Mouse (Mus musculus) spleen, postnatal 14 days (tissue): ENCODE results near the gene Cd86.

Source experiments
- DNase-seq, 2 experiments: peaks; one replicate each; pipeline ENCODE4 v3.0.0; 2021 to 2022; ENCODE audit warnings: low spot score in 2 of 2

Cd86 gene

DNA sequence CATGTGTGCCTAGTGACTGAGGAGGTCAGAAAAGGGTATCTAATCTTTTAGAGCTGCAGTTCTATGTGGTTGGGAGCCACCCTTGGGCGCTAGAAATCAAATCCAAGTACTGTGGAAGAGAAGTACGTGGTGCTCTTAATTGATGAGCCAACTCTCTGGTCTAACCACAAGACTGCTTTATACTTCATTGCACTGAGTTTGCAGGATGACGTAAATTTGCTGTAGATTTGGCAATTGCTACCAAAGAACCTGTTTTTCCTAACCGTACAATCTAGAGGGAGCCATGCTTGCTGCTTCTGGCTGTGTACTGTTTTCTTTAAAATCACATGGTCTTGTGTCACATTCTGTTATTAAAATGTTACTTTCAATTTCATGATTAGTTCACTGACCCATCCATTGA, 10.0 kb downstream of the Cd86 start:
- no peak for DNase-seq

DNA sequence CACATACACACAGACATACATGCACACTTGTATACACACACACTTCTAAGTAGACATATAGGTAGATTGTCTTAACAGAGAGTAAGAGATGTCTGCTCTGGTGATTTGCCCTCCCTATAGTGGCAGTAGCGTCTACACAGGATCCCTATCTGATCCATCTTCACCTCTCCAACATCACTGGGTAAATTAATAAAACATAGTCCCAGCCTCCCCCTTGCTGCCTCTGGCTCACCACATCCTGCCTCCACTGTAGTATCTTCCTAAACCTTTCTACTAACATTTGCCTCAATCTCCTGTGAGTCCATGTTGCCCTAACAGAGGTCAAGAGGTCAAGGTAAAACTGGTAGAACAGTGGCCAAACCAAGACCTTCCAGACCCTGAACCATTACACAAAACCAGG, 10.7 kb downstream of the Cd86 start:
- no peak for DNase-seq

DNA sequence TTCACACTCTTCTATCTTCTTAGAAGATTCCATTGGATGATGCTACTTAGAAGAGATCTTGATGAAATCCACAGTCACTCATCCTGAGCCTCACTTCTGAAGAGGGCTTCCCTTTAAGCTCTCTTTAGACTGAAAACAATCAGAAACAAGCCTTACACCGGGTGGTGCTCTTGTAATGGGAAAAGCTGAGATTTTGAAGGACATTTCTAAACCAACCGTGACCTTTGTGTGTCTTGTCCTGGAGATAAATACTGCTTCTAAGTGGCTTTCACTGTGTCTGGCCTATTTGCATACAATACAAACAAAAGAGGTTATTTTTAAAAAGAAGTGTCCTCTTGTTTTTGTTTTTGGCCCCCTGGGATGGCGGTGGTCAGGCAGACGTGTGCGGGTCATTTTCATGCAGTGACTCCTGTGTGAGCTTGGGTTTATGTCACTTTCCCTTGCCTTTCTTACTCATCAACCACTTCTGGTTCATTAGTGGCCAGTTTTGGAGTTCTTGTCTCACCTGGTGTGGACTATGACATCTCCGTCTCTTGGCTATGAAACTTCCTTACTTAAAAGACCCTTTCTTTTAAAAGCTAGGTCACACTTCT, 14.6 kb downstream of the Cd86 start:
- DNase-seq, result no peak

DNA sequence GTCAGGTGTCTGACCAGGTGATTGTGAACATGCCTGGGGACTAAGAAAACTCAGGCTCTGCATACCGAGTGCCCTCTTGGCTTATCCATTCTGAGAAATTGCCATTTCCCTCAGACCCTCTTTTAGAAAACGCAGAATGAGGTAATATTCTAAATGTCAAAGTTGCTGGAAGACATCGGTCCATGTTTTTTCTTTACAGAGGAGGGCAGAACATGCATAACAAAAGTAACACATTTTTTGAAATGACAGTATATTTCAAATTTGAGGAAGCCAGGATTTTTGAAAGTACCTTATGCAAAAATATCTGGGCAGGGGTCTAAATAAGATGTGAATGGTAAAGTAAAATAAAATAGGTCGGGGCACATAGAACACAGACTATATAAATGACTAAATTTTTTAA, 15.4 kb downstream of the Cd86 start:
- no peak for DNase-seq

DNA sequence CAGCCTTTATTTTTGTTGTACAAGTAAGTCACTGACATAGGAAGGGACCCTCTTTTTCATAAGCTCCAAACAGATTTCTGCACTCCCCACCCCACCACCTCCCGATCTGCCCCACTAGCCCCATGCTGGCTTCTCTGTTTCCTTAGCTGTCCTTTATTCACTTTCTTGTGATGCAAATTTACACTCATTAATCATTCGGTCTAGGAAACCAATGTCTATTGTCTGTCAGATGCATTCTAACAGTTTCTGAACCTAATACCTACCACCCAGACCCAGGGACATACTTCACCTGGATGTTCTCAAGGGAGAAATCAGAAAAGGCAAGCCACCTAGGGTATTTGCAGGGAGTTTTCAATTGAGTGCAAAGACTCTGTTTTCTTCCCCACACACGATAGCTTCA, 16.6 kb downstream of the Cd86 start:
- DNase-seq, result no peak

DNA sequence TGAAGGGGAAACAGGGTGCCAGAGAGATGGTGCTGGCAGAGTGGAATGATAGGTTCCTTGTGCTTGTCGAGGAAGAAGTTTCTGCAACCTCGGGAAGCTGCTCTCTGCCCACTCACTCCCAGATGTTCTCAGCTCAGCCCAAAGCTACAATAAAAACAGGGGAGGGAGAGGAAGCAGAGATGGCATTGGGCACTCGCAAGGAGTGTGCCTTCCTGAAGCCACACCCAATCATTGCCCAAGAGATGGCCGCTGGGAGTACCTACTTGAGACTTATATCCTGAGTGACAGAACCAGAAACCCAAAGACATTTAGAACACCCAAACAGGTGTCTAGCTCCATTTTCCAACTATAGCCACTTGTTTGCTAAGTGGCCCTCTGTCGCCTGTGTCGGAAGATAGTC, 20.8 kb downstream of the Cd86 start:
- no peak for DNase-seq

DNA sequence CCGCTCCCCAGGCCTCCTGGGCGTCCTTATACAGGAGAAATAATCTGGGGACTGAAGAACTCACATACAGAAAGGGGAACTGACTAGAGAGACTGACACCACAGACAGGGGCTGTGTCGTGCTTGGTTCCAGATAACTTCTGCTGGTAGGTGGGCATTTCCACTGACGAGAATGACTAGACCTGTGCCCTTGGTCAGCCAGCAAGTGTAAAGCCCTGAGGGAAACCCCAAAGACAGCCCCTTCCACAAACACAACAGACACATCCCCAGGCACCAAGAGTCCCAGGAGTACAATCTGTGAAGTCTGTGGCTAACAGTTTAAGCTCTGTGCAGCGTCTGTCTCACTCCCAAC, 23.2 kb downstream of the Cd86 start:
- no peak for DNase-seq

DNA sequence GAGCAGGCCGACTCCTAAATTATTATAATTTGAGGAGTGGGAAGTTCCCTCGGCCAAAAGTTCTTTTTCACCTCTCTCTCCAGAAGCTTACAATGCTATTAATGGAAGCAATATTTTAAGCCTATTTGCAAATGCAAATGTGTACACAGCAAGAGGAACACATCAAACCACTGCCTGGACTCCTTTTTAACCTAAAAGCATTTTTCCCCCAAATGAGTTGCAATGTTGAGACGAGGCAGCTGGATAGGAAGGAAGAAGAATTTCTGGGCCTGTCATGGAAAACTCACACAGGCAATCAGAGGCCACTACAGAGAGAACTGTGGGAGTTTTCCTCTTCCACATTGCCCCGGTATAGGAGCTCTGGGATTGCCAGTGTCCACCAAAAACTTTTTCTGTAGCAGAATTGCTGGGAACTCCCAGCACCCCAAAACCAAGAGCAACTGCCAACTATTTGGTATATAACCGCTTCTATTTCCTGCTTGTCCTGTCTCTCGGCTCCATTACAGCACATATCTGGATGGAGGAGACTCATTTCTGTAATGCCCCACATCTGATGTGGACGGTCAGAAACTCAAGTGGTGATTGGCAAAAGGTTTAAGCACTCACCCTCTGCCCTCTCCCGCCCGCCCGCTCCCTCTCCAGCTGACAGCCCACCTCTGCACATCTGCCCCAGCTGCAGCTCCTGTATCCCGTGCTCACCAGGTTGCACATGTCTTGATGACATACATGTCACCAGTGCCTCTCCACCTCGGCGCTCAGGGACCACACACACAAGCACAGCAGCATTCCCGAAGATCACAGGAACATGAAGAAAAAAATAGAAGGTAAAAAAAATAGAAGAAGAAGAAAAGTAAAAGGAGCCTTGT, 23.8 kb downstream of the Cd86 start:
- DNase-seq, result no peak

DNA sequence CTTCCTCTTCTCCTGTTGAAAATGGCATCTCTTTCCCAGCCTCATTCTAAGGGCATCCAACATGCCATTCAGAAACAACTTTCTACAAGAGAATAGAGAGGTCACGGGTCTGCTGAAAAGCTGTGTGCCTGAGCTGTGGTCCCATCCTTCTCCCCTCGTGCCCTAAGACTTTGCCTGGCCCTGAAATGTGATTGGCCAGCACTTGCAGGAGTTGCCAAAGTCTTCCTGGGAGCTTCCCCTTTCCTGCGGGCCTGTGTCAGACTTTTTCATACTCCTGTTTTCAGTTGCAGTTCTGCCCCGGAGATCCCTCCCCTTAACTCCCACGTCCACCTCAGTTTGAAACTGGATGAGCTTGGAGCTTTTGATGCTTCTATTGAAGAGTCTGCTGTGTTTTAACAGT, 24.9 kb downstream of the Cd86 start:
- no peak for DNase-seq

DNA sequence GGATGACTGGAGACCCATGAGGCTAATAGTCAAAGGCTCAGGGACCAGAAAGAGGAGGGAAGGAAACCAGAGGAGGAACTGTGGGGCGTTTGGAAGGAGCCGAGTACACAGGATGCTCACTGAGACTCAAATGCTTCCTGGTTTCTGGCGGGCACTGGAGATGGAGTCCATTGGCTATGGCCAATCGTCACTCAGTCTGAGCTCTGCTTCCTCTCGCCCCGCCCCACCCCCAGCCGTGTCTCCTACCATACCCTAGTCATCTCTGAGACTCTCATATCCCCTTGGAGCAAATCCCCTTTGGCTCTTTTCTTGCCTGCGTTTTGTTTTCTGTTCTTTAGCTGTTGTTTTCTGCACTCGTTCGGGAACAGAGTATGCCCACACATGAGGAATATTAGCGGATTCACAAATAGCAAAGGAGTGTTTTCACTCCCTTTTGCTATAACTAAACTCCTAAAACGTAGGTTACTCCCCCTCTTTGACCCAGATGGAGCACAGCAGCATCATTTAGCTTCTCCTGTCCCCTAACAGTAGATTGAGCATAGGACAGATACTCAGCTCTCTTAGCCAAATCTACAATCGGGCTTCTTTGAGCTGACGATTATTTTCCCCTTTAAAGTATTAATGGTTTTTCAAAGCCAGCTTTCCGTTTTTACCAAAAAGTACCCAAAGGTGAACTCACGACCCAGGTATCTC, 25.9 kb downstream of the Cd86 start:
- DNase-seq, result no peak

DNA sequence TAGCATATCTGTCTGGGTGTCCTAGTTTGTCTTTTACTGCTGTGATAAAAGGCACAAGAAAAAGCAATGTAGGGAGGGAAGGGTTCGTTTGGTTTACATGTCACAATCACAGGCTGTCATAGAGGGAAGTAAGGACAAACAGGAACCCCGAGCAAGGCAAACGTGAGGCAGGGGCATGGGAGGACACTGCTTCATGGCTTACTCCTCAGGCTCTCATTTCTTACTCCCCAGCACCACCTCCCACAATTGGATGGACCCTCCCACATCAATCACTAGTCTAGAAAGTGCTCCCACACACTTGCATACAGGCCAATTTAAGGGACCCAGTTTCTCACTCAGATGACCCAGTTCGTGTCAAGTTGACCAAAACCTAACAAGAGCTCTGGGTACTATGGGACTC, 29.1 kb downstream of the Cd86 start:
- no peak for DNase-seq

DNA sequence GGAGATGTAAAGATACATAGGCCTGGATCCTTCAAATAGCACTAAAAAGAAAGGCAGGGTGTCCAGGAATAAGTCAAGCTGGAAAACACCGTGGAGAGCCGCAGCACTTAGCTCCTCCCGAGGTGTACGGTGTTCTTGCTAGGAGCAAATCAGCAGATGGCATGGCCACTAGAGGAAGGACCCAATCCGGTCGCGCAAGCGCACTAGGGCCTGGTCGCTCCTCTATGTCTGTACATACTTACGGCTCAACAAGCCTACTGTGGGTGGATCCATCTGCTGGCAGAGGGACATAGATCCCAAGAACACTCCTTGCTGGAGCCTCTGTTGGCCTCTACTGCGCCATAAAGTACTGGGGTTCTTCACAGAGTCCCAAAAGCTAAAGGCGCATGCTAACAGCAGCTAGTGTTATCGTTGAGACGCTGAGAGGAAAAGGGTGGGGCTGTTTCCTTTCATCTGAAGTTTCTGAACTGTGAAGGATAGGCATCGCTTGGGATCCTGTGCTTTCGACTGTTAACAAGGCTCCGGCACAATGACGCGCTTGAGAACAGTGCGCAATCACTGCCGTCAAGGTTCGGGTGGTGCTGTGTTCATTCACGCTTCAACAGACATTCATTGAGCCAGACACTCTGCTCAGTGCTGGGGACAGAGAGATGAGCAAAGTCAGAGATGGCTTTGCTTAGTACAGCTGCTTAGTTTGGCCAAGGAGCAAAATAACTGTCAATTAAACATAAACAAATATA, 30.7 kb downstream of the Cd86 start:
- DNase-seq, result no peak

DNA sequence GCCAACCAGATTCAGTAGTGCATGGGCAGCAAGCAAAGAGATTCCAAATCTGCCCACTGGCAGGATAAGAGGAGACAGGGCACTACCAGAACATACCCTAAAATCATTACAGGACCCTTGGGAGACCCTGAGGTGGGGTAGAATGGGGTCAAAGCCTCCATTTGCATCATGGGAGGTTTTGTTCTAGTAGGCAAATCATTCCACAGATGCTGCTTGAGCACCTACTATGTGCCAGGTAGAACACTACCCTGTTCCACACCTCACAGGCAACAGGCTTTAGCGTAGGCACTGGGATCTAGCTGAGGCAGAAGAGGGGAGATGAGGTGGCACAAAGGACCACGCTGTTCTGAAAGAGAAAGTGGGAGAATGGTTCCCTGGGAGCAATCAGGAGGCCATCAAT, 31.5 kb downstream of the Cd86 start:
- no peak for DNase-seq

DNA sequence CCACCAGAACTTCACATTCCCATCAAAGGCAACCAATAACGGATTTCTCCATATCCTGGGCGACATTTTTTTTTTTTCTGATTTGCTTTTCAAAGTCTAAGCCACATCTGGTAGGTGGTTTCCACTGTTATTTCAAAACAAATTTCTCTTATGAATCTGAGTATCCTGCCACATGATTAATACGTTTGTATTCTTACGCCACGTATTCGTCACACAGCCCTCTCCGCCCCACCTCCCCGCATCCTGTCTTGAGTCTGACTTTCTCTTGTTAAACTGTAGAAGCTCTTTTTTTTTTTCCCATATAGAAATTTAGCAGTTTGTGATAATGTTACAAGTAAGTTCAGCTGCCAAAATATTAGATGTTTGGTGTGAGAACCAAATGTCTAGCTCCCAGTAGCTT, 33.7 kb downstream of the Cd86 start:
- no peak for DNase-seq

DNA sequence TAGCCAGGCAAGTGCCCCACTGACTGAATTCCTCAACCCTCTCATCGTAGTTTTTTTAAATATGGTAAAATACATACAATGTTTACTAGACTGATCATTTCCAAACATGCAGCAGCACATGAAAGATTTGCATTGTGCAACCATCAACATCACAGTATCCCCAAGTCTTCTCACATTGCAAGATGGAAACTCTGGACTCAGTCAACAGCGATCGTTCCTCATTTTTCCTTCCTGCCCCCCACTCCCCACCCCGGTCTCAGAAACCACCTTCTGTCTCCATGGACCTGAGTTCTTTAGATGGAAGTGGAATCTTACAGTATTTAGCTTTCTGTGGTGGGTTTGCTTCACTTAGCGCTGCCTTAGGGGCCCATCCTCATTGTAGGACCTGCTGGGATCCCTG, 34.3 kb downstream of the Cd86 start:
- DNase-seq, result no peak

DNA sequence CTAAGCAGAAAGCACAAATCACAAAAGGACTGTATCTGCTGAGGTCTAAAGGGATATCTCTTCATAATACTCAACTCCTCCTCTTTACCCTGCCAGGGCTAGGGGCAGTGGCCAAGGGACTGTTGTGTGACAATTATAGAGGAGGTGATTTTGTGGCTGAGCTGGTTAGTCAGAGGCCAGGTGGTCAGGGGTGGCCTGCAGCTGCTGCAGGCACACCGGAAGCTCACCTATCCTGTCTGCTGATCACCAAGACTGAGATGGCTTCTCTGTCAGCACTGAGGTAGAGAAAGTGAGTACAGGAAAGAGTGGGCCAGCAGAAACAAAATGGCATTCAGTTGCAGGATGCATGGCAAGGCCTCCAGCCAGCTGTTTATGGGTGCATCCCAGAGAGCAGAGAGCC, 38.1 kb downstream of the Cd86 start:
- DNase-seq, result no peak

DNA sequence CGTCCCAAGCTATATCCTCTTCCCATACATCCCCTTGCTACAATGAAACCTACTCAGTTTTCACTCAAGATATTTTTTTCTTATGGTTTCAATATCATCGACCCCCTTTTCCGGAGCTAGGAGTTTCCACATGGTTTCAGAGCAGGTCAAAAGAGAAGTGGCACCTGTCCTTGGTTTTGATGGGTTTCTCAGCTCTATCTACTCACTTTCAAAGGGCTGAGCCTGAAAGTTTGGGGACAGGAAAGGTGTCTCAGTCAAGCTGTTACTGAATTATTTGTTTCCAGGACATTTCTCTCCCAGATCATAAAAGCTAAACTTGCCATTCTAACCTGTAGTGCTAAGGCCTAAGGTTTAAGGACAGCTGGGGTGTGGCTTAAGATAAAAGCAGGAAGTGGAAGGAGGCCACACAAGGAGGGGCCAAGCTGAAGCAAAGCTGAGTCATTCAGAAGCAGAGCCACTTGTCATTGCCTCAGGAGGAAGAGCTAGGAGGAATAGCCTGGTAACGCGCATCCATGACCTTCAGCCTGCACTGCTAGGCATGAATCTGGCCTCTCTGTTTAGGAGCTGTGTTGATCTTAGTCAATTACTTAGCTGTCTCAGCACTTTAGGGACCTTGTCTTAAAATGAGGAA, 39.2 kb downstream of the Cd86 start:
- no peak for DNase-seq

DNA sequence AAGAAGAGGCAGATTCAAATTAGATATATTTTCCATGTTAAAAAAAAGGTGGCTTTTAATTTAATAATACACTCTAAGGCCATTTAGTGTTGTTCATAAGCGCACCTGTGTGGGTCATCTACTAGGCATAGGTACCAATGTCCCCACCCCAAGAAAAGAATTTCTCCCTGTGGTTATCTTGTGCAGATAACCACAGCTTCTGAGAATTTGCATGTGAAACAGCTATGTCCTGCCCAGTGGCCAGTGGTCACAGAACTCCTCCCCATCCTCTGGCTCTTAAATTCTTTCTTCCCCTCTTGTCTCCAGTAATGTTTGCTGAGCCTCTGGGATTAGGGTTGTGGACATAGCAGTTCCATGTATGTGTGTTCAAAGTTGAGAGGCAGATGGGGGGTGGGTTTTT, 40.0 kb downstream of the Cd86 start:
- DNase-seq, result no peak

DNA sequence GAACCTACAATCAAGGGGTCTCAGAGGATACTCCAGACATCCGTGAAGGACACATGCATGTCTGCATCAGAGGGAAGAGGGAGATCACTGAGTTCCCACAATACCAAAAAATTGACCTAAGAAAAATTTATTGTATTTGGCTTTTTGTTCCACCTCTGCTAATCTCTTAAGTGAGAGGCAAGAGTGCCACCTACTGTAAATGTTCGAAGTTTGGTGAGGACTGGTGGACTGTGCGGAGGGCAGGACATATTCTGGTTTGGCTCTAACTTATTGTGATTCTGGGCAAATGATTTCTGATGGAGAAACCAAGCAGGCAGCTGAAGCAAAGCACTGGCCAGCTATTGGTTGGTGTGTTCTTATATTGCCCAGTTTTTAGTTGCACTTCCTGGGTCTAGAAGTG, 43.6 kb downstream of the Cd86 start:
- no peak for DNase-seq

DNA sequence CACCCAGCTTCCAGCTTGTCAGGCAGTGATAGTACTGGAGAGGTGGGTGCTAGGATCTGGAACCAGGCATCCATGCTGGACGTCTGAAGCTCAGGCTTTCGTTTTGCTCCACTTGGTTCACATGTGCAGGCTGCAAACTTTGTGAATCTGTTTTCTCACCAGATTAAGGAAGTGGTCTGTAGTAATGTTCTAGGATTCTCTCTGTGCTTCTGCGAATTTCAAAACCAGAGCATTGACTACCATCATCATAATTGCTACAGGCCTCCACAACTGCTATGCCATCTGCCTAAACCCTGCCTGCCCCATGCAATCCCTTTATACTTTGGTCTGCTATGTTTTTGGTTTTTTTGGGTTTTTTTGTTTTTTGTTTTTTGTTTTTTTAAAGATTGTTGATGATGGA, 44.8 kb downstream of the Cd86 start:
- no peak for DNase-seq

DNA sequence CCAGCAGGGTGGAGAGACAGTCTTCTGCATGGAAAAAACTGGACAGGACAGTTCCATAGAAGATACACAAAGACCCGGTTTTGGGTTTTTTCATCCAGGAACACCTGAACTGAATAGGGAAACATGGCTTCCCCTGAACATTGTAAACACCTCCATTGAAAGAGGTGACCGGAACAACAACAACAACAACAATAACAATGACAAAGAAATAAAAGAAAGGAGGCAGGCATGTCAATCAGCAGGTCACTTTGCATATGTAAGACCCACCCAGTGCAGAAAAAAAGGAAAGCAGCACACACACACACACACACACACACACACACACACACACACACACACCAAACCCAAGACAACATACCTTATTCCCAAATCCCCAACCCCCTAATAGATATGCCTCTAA, 52.2 kb downstream of the Cd86 start:
- no peak for DNase-seq

DNA sequence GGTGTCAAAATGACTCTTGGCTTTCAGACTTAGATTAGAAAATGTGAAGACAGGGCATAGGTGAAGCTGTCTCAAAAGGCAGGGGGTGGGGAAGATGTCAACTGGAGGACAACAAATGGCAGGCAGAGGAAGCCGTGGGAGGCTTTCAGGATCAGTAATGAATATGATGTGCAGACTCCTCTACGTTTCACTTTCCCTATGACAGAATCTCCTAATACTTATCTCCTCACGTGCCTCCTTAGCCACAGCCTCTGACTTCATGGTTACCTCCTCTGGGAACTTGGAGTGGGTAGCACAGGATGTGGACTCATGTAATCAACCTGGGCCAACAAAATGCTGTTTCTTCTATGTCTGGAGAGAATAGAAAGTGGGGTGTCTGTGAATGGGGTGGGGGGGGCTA, 63.2 kb downstream of the Cd86 start:
- no peak for DNase-seq
